Mouse (Mus musculus) midbrain, embryonic 15.5 days (tissue): Measurements from ENCODE around the gene Map3k19. TPM values are rescaled to one million over a fixed set of nuclear protein-coding genes. Genes with fewer than 3 reads are reported as not detected.

ENCODE experiments used
- ATAC-seq: fragments of 200-750 bp; cut with Nextera tagmentation; replicated peaks from 2 replicates; pipeline ENCODE4 v1.8.0; 2017; ENCODE audit warnings: moderate TSS enrichment
- H3K27ac ChIP-seq: fragments of 300-500 bp; sonication (generic); 2 replicates; pipeline ENCODE4 v1.5.1; 2015; ENCODE audit warnings: mild to moderate bottlenecking, inconsistent platforms
- H3K27me3 ChIP-seq: fragments of 300-500 bp; sonication (generic); replicated peaks from 2 replicates; pipeline ENCODE4 v1.6.1; 2015; ENCODE audit warnings: inconsistent platforms
- H3K36me3 ChIP-seq: fragments of 300-500 bp; sonication (generic); replicated peaks from 2 replicates; pipeline ENCODE4 v1.6.1; 2015; ENCODE audit warnings: inconsistent platforms
- H3K4me1 ChIP-seq: fragments of 300-500 bp; sonication (generic); 2 replicates; pipeline ENCODE4 v1.6.1; 2015; ENCODE audit warnings: inconsistent platforms
- H3K4me2 ChIP-seq: fragments of 300-500 bp; sonication (generic); 2 replicates; pipeline ENCODE4 v1.6.1; 2015; ENCODE audit warnings: inconsistent platforms, mild to moderate bottlenecking, moderate library complexity
- H3K4me3 ChIP-seq: fragments of 300-500 bp; sonication (generic); 2 replicates; pipeline ENCODE4 v1.5.1; 2015; ENCODE audit warnings: mild to moderate bottlenecking, inconsistent platforms
- H3K9ac ChIP-seq: fragments of 300-500 bp; sonication (generic); 2 replicates; pipeline ENCODE4 v1.6.1; 2015; ENCODE audit warnings: mild to moderate bottlenecking, inconsistent platforms
- H3K9me3 ChIP-seq: fragments of 300-500 bp; sonication (generic); 2 replicates; pipeline ENCODE4 v1.6.1; 2016; ENCODE audit warnings: inconsistent platforms
- WGBS: fragments of 180-500 bp; shearing (Covaris S2); methylation state at CpG from one replicate; pipeline ENCODE4 v1.1.7; 2015; ENCODE audit warnings: mixed read lengths; 5-methylcytosine and 5-hydroxymethylcytosine counted together
- polyA plus RNA-seq: library from polyadenylated mRNA; unstranded; fragments of >200 nt; fragmentation: Nextera tagmentation; extraction: Ambion mirVana; gene quantifications from 2 replicates; pipeline ENCODE4 v1.2.1, GENCODE M21; 2015

Gene Map3k19
- polyA plus RNA-seq, 1 experiment from 2014 or later = 0.58 TPM

DNA sequence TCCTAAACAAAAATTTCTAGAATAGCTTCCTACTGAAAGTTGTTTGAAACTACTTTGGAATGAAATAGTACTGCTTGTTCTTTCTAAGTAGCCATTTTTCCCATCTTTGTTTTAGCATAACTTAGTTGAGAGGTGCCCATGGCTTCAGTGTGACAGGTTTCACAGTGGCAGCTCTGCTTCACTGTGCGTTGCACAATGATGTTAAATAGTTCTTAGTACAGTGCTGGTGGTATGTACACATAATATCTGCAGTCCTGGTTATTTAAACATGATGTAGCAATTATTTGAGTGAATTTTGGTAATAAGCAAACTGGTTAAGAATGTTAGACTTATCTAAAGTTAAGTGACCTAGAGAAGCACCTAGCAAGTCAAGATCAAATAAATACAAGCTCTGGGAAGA, 61.4 kb downstream of the Map3k19 start:
- H3K27ac ChIP-seq = no peak overlapping the region
- H3K36me3 ChIP-seq = 0 out of 2 replicates have a peak, but pooled peaks cover 5% of the 10 kb centered on the region
- no peak overlapping the region for H3K4me3 ChIP-seq
- H3K4me2 ChIP-seq = no peak overlapping the region
- H3K9ac ChIP-seq = no peak overlapping the region
- H3K9me3 ChIP-seq = no peaks in the 10 kb centered on the region
- WGBS = 92% methylated on average over 1 of the region's 1 CpGs
- ATAC-seq = no peak
- no peaks in the 10 kb centered on the region for H3K4me1 ChIP-seq
- H3K27me3 ChIP-seq = no peaks in the 10 kb centered on the region

DNA sequence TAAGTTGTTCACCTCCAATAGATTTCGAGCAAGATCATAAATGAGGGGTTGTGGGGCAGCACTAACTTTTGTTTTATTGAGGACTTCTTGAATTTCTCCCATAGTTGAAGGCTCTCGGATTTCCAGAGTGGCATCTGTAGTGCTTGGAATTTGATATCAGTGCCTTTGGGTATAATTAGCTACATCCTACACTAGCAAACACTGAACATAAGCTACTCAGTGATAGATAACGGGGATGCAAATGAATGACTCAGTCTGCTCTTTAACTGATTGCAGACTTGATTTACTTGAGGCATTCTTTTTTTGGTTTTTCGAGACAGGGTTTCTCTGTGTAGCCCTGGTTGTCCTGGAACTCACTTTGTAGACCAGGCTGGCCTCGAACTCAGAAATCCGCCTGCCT, 65.9 kb downstream of the Map3k19 start:
- Histone ChIP-seq H3K36me3 (0 out of 2 replicates have a peak, but pooled peaks cover 5% of the 10 kb centered on the region), H3K27me3 (no peaks in the 10 kb centered on the region), H3K9me3 (no peaks in the 10 kb centered on the region), H3K9ac (no peak overlapping the region), H3K4me1 (peaks cover 4% of the 10 kb centered on the region), H3K4me3 (no peak overlapping the region), H3K4me2 (no peak overlapping the region), H3K27ac (no peak overlapping the region)
- ATAC-seq = no peak
- WGBS = 88% methylated on average over 6 of the region's 6 CpGs

DNA sequence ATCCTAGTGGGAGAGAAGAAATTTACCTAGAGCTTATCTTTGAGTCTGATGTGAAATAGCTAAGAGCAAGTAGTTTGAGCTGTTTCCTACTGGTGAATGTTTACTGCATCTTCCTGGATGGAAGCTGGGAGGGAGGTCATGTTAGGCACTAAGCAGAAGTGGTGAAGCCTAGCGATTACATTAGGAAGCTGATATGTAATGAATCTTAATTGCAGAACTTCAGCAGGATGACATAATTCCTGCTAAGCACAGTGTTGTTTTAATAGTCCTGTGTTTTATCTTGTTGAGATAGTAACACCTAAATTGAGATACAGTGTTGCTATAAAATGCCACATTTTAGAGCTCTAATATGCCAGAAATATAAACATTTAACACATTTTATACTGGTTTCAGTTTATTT, 68.9 kb downstream of the Map3k19 start:
- Histone ChIP-seq H3K9ac (no peak overlapping the region), H3K4me2 (no peak overlapping the region), H3K4me3 (no peak overlapping the region), H3K36me3 (no peaks in the 10 kb centered on the region), H3K4me1 (peaks cover 26% of the 10 kb centered on the region), H3K27ac (no peak overlapping the region), H3K9me3 (no peaks in the 10 kb centered on the region), H3K27me3 (no peaks in the 10 kb centered on the region)
- no peak for ATAC-seq
- 77% methylated on average over 1 of the region's 1 CpGs for WGBS

DNA sequence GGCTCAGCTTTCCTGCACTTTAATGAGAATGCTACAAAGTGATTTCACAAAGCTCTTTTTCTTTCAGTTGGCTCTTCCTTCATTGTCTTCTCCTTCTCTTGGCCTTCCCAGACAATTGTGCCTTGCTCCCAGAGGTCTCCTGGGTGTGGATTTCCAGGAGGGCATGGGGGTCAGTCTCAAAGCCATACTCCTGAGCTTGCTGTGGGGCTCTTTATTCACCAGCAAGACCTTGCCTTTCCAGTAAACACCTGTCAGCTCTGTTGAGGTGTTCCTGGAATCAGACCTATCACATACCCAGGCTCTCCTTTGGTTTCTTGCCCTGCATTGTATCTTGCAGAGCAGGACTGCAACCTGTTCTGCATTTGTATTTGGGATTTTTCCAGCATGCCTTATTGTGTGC, 71.0 kb downstream of the Map3k19 start:
- peaks cover 34% of the 10 kb centered on the region for H3K4me1 ChIP-seq
- ATAC-seq = no peak
- no peaks in the 10 kb centered on the region for H3K27me3 ChIP-seq
- H3K4me3 ChIP-seq = no peak overlapping the region
- no peaks in the 10 kb centered on the region for H3K9me3 ChIP-seq
- H3K27ac ChIP-seq = no peak overlapping the region
- no peak overlapping the region for H3K4me2 ChIP-seq
- no peak overlapping the region for H3K9ac ChIP-seq
- no peaks in the 10 kb centered on the region for H3K36me3 ChIP-seq

DNA sequence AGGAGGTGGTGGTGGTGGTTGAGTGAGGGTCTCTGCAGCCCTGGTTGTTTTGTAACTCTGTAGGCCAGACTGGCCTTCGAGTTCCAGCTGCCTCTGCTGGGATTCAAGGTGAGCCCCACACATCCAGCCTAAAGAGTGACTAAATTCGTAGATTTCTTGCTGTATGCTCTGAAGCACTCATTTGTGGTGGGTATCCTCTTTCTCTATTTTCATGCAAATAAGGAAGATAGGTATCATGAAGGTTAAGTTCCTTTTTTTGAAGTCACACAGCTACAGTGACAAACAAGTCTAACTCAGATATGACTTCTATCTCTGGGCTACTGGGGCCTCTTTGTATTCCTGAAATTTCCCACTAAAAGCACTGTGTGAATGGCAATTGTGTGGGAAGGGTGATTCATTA, 74.0 kb downstream of the Map3k19 start:
- Histone ChIP-seq H3K36me3 (no peaks in the 10 kb centered on the region), H3K27me3 (no peaks in the 10 kb centered on the region), H3K4me1 (peaks cover 48% of the 10 kb centered on the region), H3K27ac (no peak overlapping the region), H3K9ac (no peak overlapping the region), H3K9me3 (no peaks in the 10 kb centered on the region), H3K4me3 (no peak overlapping the region), H3K4me2 (no peak overlapping the region)
- ATAC-seq = no peak
- WGBS = 79% methylated on average over 2 of the region's 2 CpGs

DNA sequence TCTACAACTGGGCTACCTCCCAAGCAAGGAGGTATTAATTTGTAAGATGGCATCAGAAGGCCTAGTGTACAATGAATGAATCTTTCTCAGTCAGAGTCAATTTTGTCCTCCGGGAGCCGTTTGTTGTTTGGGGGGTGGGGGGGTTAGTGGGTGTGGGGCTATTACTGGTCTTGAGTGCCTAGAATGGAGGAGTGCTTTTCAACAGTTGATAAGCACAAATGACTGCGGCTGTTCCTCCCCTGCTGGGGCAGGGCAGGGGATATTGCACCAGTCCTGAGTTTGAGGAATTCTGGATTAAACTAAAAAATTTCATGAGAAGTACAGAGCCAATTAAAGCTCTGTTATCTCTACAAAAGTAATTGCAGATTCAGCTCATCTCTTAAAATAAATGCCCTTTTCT, 74.7 kb downstream of the Map3k19 start:
- H3K4me3 ChIP-seq = no peak overlapping the region
- WGBS = 36% methylated on average over 3 of the region's 3 CpGs
- H3K9me3 ChIP-seq = no peaks in the 10 kb centered on the region
- no peak overlapping the region for H3K27ac ChIP-seq
- ATAC-seq = no peak
- no peak overlapping the region for H3K9ac ChIP-seq
- H3K27me3 ChIP-seq = no peaks in the 10 kb centered on the region
- peaks cover 52% of the 10 kb centered on the region for H3K4me1 ChIP-seq
- H3K4me2 ChIP-seq = no peak overlapping the region
- no peaks in the 10 kb centered on the region for H3K36me3 ChIP-seq

DNA sequence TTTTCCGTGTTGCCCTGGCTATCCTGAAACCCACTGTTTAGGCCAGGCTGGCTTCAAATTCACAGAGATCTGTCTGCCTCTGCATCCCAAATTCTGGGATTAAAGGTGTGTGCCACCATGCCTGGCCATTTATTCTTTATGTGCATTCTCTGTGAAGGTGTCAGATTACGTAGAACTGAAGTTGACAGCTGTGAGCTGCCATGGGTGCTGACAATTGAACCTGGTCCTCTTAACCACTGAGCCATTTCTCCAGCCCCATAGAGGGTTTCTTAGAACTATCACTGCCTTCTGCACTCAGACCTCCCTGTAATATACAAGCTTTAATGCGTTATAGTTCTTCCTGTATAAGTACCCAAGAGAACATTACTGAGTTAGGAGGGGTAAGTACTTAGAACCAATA, 76.2 kb downstream of the Map3k19 start:
- Histone ChIP-seq H3K9ac (no peak overlapping the region), H3K36me3 (no peaks in the 10 kb centered on the region), H3K4me2 (no peak overlapping the region), H3K9me3 (no peaks in the 10 kb centered on the region), H3K27ac (no peak overlapping the region), H3K4me1 (peaks cover 52% of the 10 kb centered on the region), H3K4me3 (no peak overlapping the region), H3K27me3 (no peaks in the 10 kb centered on the region)
- no peak for ATAC-seq
- 87% methylated on average over 3 of the region's 3 CpGs for WGBS

DNA sequence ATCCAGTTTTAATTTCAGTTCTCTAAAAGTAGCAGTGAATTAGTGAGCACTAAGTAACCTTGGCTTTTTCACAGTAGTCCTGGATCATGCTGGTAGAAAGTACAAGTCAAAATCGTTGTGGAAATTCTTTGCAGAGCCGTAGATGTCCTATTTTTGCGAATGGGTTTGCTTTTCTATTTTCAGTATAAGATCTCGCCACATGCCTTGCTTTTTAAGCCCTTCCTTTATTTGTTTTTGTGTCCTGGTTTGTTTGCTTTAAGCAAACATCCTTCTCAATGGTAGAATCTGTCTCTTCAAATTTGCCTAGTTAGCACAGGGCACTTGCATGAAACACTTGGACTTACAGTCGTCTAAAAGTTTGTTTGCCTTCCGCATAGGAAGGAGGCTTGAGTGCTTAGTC, 78.6 kb downstream of the Map3k19 start:
- H3K4me2 ChIP-seq = peak overlapping the region; percentile 79
- no peaks in the 10 kb centered on the region for H3K27me3 ChIP-seq
- no peak overlapping the region for H3K27ac ChIP-seq
- no peak overlapping the region for H3K9ac ChIP-seq
- no peaks in the 10 kb centered on the region for H3K9me3 ChIP-seq
- 57% methylated on average over 6 of the region's 6 CpGs for WGBS
- peaks cover 44% of the 10 kb centered on the region for H3K4me1 ChIP-seq
- peak overlapping the region; percentile 10; the same call in 1 of the 2 replicates for H3K4me3 ChIP-seq
- H3K36me3 ChIP-seq = no peaks in the 10 kb centered on the region
- no peak for ATAC-seq

DNA sequence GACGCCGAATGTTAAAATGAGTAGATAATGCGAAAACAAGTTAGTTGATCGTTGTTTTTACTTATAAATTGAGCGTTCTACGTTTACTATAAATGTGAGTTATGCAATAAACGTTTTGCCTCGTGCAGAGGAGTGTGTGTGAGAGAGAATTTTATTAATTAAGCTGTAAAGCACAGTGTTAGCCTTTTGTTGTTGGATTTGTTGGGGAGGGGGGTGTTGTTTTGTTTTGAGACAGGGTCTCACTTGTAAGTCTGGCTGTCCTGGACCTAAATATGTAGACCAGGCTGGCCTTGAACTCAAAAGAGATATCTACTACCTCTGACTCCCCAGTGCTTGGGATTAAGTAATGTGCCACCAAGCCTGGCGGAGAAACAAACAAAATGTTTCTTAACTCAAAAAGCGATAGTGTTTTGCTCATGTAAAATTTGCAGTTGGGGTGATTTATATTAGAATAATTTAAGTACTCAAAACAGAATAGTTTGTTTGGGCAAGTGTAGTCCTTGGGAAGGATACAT, 79.6 kb downstream of the Map3k19 start:
- Histone ChIP-seq H3K27me3 (no peaks in the 10 kb centered on the region), H3K27ac (no peak overlapping the region), H3K36me3 (no peaks in the 10 kb centered on the region), H3K4me3 (peak overlapping the region; percentile 55), H3K9ac (peak overlapping the region; percentile 68), H3K4me1 (peaks cover 38% of the 10 kb centered on the region), H3K9me3 (no peaks in the 10 kb centered on the region), H3K4me2 (peak overlapping the region; percentile 79)
- 9% methylated on average over 10 of the region's 10 CpGs for WGBS
- ATAC-seq = no peak

DNA sequence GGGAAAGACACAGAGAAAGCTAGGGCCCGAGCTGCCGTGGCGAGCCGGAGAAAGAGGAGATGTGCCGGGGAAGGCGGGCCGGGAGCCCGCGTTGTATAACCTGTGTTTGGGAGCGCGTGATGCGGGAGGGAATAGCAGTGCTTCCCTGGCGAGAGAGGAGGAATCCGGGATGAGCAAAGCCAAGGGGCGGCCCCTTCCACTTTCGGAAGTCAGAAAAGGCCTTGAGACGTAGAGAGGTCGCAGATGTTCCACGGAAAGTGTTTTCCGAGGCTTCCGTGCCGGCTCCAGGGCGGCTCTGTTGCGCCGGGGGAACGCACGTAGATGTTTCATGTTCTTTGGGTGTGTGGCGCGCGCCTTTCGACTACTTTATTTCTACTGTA, 80.3 kb downstream of the Map3k19 start:
- H3K4me1 ChIP-seq = peaks cover 32% of the 10 kb centered on the region
- 0% methylated on average over 31 of the region's 31 CpGs for WGBS
- no peaks in the 10 kb centered on the region for H3K9me3 ChIP-seq
- peak overlapping the region; percentile 55 for H3K4me3 ChIP-seq
- no peaks in the 10 kb centered on the region for H3K27me3 ChIP-seq
- peak overlapping the region; percentile 79 for H3K4me2 ChIP-seq
- H3K36me3 ChIP-seq = no peaks in the 10 kb centered on the region
- ATAC-seq = peak; percentile 71; the same call in 1 of the 2 replicates
- peak overlapping the region; percentile 92 for H3K27ac ChIP-seq
- H3K9ac ChIP-seq = peak overlapping the region; percentile 68

DNA sequence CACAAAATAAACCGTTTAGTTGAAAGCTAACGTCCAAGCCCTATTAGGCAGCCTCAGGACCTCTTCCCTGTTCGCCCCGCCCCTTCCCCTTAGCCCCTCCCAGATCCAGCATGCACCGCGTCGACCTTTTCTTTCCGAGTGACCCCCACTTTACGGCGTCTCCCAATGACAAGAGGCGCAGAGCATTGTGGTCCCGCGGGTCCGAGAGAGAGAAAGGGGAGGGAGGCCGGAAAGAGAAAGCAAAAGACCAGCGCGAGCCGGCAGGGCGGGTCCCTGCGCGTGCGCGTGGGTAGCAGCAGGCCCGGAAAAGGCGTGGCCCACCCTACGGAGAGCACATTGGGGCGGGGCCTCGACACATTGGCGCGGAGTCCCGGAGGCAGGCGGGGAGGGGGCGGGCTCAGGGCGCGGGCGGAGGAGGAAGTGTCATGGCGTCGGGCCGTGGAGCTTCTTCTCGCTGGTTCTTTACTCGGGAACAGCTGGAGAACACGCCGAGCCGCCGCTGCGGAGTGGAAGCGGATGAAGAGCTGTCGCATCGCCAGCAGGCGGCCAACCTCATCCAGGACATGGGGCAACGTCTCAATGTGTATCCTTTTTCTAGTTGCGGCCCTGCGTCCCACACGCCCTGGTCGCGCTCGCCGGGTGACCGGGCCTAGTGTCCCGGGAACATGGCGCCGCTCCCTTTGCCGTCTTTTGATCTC, 80.9 kb downstream of the Map3k19 start, which contains the start of gene Ccnt2:
Ccnt2 (plus strand) TSS at position 362 of the 698 bp plus-strand sequence.
- H3K9ac ChIP-seq = peak within 1 kb of the TSS; percentile 68
- H3K27ac ChIP-seq = peak within 1 kb of the TSS; percentile 92
- H3K4me2 ChIP-seq = peak within 1 kb of the TSS; percentile 79
- H3K27me3 ChIP-seq = no peaks in the 10 kb centered on the region
- peak within 1 kb of the TSS; percentile 55 for H3K4me3 ChIP-seq
- H3K4me1 ChIP-seq = peaks cover 32% of the 10 kb centered on the region
- peak; percentile 98 for ATAC-seq
- H3K36me3 ChIP-seq = no peaks in the 10 kb centered on the region
- no peaks in the 10 kb centered on the region for H3K9me3 ChIP-seq
- under 1% methylated on average over 61 of the region's 63 CpGs for WGBS

DNA sequence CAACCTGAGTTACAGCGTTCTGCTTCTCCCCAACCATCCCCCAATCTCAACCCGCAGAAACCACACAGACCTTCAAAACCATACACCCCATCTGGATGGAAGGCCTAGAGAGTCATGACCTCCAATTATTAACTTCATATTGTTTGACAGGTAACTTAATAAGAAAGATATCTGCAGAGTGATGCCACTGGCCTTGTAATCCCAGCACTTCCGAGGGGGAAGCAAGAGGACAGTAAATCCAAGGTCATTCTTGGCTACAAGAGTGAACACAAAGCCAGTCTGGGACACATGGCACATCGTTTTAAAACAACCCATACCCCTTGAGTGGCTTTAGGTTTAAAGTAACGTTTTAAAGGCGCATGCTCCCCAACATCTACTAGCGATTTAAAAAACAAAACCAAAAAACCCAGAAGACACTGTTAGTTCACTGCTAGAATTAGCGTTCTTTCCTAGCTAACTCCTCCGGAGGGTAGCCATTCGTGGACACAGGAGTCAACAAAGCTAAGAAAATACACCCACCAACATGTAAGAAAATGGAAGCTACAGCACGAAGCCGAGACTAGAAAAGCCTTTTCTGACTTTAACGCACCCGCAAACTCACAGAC, 81.5 kb downstream of the Map3k19 start:
- WGBS = 2% methylated on average over 14 of the region's 14 CpGs
- H3K27ac ChIP-seq = peak overlapping the region; percentile 92
- H3K27me3 ChIP-seq = no peaks in the 10 kb centered on the region
- ATAC-seq = peak; percentile 52
- no peaks in the 10 kb centered on the region for H3K9me3 ChIP-seq
- H3K4me3 ChIP-seq = peak overlapping the region; percentile 55
- H3K4me2 ChIP-seq = peak overlapping the region; percentile 79
- H3K36me3 ChIP-seq = no peaks in the 10 kb centered on the region
- H3K9ac ChIP-seq = peak overlapping the region; percentile 44
- H3K4me1 ChIP-seq = peaks cover 32% of the 10 kb centered on the region

DNA sequence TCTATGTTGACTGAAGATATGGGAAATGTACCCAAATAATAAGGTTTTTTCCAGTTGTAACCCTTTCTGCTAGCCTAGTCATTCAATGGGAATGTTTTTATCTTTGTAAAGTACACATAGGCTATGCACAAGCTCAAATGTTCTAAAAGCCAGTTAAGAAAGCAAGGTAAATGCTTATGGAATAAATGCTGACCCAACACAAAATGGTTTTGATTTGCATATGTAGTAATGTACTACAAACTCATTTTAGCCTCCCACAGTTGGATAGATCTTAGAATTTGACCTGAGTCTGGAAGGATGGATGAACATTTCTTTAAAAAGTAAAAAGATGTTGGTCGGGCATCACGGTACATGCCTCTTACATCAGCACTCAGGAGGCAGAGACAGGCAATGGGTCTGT, 88.1 kb downstream of the Map3k19 start:
- ATAC-seq = no peak
- 88% methylated on average over 2 of the region's 2 CpGs for WGBS
- Histone ChIP-seq H3K9me3 (no peaks in the 10 kb centered on the region), H3K9ac (no peak overlapping the region), H3K27ac (no peak overlapping the region), H3K27me3 (no peaks in the 10 kb centered on the region), H3K36me3 (no peaks in the 10 kb centered on the region), H3K4me2 (no peak overlapping the region), H3K4me3 (no peak overlapping the region), H3K4me1 (no peaks in the 10 kb centered on the region)
